ENCODE assay signal across 10 mouse cellular contexts in genomic region chr10:89177921-89178320, GRCm38 (mm10).
"Had no signal": no experiment of that assay in that cellular context is flagged by ENCODE, and none has a peak within 500 bp of the region (broad histone marks: within the 10 kb centered on the region; RNA-seq: fewer than 3 reads in every experiment).

No protein-coding gene starts in this region.

- ATAC-seq: lung, postnatal 0 days; midbrain, embryonic 13.5 days had no signal

- DNase-seq: kidney, adult 11 months; kidney, adult 9 months; kidney, postnatal 36 days; layer of hippocampus, postnatal 36 days; lung, adult 2 months; lung, postnatal 36 days; spleen, adult 18-20 months; thymus, postnatal 36 days had no signal
